Mouse (Mus musculus): ENCODE measurements around the gene Sprr2e. TPM values are rescaled to one million over a fixed set of nuclear protein-coding genes. Genes with fewer than 3 reads are reported as not detected.

The Sprr2e gene
- polyA plus RNA-seq, 2 experiments: not detected

DNA sequence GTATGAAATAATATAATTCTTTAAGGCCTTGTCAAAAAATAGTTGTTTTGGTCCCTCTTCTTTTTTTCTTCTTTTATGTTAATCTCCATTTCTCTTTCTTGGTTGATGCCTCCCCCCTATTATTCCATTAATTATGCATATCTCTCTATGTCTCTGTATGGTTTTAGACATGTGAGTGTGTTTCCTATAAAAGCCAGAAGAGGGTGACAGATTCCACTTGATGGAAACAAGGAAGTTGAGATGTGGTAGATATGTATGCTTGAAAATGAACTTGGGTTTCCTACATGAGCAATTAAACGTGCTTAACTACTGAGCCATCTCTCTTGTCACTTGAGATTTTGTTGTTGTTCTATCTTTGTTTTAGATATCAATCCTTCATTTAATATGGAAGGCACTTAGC is 42.4 kb downstream of the Sprr2e start:
- H3K4me1 ChIP-seq (replicated peaks; ENCODE audit: control insufficient read depth in 2 of 2, insufficient read depth in 2 of 2, low read length in 1 of 2): no peaks in the 10 kb centered on the region
- no peak overlapping the region for H3K27ac ChIP-seq
- H3K9ac ChIP-seq (replicated peaks): no peak overlapping the region
- ATAC-seq (ENCODE audit: insufficient read depth) (no peak), DNase-seq (ENCODE audit: low read depth in 3 of 3, low spot score in 3 of 3) (no peak)
- H3K4me2 ChIP-seq (ENCODE audit: low read depth): no peak overlapping the region
- H3K27me3 ChIP-seq (ENCODE audit: control insufficient read depth, insufficient read depth, low read length): no peaks in the 10 kb centered on the region
- H3K9me3 ChIP-seq (ENCODE audit: control insufficient read depth, low read length): no peaks in the 10 kb centered on the region
- H3K36me3 ChIP-seq (replicated peaks; ENCODE audit: control insufficient read depth, insufficient read depth, low read depth): no peaks in the 10 kb centered on the region
- 21% methylated on average over 1 of the region's 1 CpGs for WGBS (ENCODE audit: insufficient replicate concordance)
- H3K4me3 ChIP-seq (ENCODE audit: insufficient read depth in 1 of 2, low read depth in 2 of 2, low read length in 2 of 2): no peak overlapping the region
- TF ChIP-seq CTCF (IDR thresholded peaks at IDR 0.05; ENCODE audit: low read depth): no peak
- TF ChIP-seq EP300 (IDR thresholded peaks at IDR 0.05; ENCODE audit: low read depth): no peak

Other genes starting within 250 kb of the Sprr2e start
- gene Prr9, start 228.2 kb upstream of the Sprr2e start, polyA plus RNA-seq (2012; rRNA removed): not detected in 2 replicates
- not detected in 2 replicates for gene Prr9, start 228.2 kb upstream of the Sprr2e start, polyA plus RNA-seq (2014; fragmentation: Nextera tagmentation; extraction: Ambion mirVana)
- gene Lelp1, start 209.4 kb upstream of the Sprr2e start, polyA plus RNA-seq (2012; rRNA removed): not detected in 2 replicates
- gene Lelp1, start 209.4 kb upstream of the Sprr2e start, polyA plus RNA-seq (2014; fragmentation: Nextera tagmentation; extraction: Ambion mirVana): not detected in 2 replicates
- gene Sprr2a1, start 136.3 kb upstream of the Sprr2e start, polyA plus RNA-seq (2012; rRNA removed): 0.03 TPM in 1 of 2 replicates, not detected in the other
- 0.09 TPM in 1 of 2 replicates, not detected in the other for gene Sprr2a1, start 136.3 kb upstream of the Sprr2e start, polyA plus RNA-seq (2014; fragmentation: Nextera tagmentation; extraction: Ambion mirVana)
- 0.18 and 0.63 TPM in 2 replicates for gene Sprr2a2, start 136.2 kb upstream of the Sprr2e start, polyA plus RNA-seq (2012; rRNA removed)
- 0.19 and 0.30 TPM in 2 replicates for gene Sprr2a2, start 136.2 kb upstream of the Sprr2e start, polyA plus RNA-seq (2014; fragmentation: Nextera tagmentation; extraction: Ambion mirVana)
- gene Sprr2a3, start 66.7 kb upstream of the Sprr2e start, polyA plus RNA-seq (2012; rRNA removed): not detected in 2 replicates
- not detected in 2 replicates for gene Sprr2a3, start 66.7 kb upstream of the Sprr2e start, polyA plus RNA-seq (2014; fragmentation: Nextera tagmentation; extraction: Ambion mirVana)
- not detected in 2 replicates for gene Sprr2b, start 35.5 kb upstream of the Sprr2e start, polyA plus RNA-seq (2012; rRNA removed)
- gene Sprr2b, start 35.5 kb upstream of the Sprr2e start, polyA plus RNA-seq (2014; fragmentation: Nextera tagmentation; extraction: Ambion mirVana): not detected in 2 replicates
- gene Sprr2d, start 13.0 kb upstream of the Sprr2e start, polyA plus RNA-seq (2012; rRNA removed): not detected in 2 replicates
- gene Sprr2d, start 13.0 kb upstream of the Sprr2e start, polyA plus RNA-seq (2014; fragmentation: Nextera tagmentation; extraction: Ambion mirVana): not detected in 2 replicates
- gene Sprr2f, start 13.0 kb downstream of the Sprr2e start, polyA plus RNA-seq (2012; rRNA removed): not detected in 2 replicates
- not detected in 2 replicates for gene Sprr2f, start 13.0 kb downstream of the Sprr2e start, polyA plus RNA-seq (2014; fragmentation: Nextera tagmentation; extraction: Ambion mirVana)
- gene Sprr2h, start 33.5 kb downstream of the Sprr2e start, polyA plus RNA-seq (2012; rRNA removed): not detected in 2 replicates
- gene Sprr2h, start 33.5 kb downstream of the Sprr2e start, polyA plus RNA-seq (2014; fragmentation: Nextera tagmentation; extraction: Ambion mirVana): not detected in 2 replicates
- not detected in 2 replicates for gene Sprr2i, start 55.8 kb downstream of the Sprr2e start, polyA plus RNA-seq (2012; rRNA removed)
- gene Sprr2i, start 55.8 kb downstream of the Sprr2e start, polyA plus RNA-seq (2014; fragmentation: Nextera tagmentation; extraction: Ambion mirVana): not detected in 2 replicates
- gene Sprr2j-ps, start 65.9 kb downstream of the Sprr2e start, polyA plus RNA-seq (2012; rRNA removed): not detected in 2 replicates
- not detected in 2 replicates for gene Sprr2j-ps, start 65.9 kb downstream of the Sprr2e start, polyA plus RNA-seq (2014; fragmentation: Nextera tagmentation; extraction: Ambion mirVana)
- 2.7 and 3.8 TPM in 2 replicates for gene Gm9774, start 77.3 kb downstream of the Sprr2e start, polyA plus RNA-seq (2012; rRNA removed)
- gene Gm9774, start 77.3 kb downstream of the Sprr2e start, polyA plus RNA-seq (2014; fragmentation: Nextera tagmentation; extraction: Ambion mirVana): 5.1 and 5.6 TPM in 2 replicates
- not detected in 2 replicates for gene Sprr2k, start 80.4 kb downstream of the Sprr2e start, polyA plus RNA-seq (2012; rRNA removed)
- gene Sprr2k, start 80.4 kb downstream of the Sprr2e start, polyA plus RNA-seq (2014; fragmentation: Nextera tagmentation; extraction: Ambion mirVana): not detected in 2 replicates
- gene Sprr1b, start 86.6 kb downstream of the Sprr2e start, polyA plus RNA-seq (2012; rRNA removed): not detected in 2 replicates
- gene Sprr1b, start 86.6 kb downstream of the Sprr2e start, polyA plus RNA-seq (2014; fragmentation: Nextera tagmentation; extraction: Ambion mirVana): not detected in 2 replicates
- gene Sprr3, start 106.6 kb downstream of the Sprr2e start, polyA plus RNA-seq (2012; rRNA removed): not detected in 2 replicates
- gene Sprr3, start 106.6 kb downstream of the Sprr2e start, polyA plus RNA-seq (2014; fragmentation: Nextera tagmentation; extraction: Ambion mirVana): not detected in 2 replicates
- gene Sprr1a, start 133.8 kb downstream of the Sprr2e start, polyA plus RNA-seq (2012; rRNA removed): not detected in 2 replicates
- not detected in 2 replicates for gene Sprr1a, start 133.8 kb downstream of the Sprr2e start, polyA plus RNA-seq (2014; fragmentation: Nextera tagmentation; extraction: Ambion mirVana)
- gene Sprr4, start 148.3 kb downstream of the Sprr2e start, polyA plus RNA-seq (2012; rRNA removed): not detected in 2 replicates
- gene Sprr4, start 148.3 kb downstream of the Sprr2e start, polyA plus RNA-seq (2014; fragmentation: Nextera tagmentation; extraction: Ambion mirVana): not detected in 2 replicates
- not detected in 2 replicates for gene 2310046K23Rik, start 182.4 kb downstream of the Sprr2e start, polyA plus RNA-seq (2012; rRNA removed)
- not detected in 2 replicates for gene 2310046K23Rik, start 182.4 kb downstream of the Sprr2e start, polyA plus RNA-seq (2014; fragmentation: Nextera tagmentation; extraction: Ambion mirVana)
- 0.02 and 0.03 TPM in 2 replicates for gene Ivl, start 221.6 kb downstream of the Sprr2e start, polyA plus RNA-seq (2012; rRNA removed)
- gene Ivl, start 221.6 kb downstream of the Sprr2e start, polyA plus RNA-seq (2014; fragmentation: Nextera tagmentation; extraction: Ambion mirVana): not detected in 2 replicates
- 0.22 TPM in 1 of 2 replicates, not detected in the other for gene Smcp, start 236.9 kb downstream of the Sprr2e start, polyA plus RNA-seq (2012; rRNA removed)
- not detected in 2 replicates for gene Smcp, start 236.9 kb downstream of the Sprr2e start, polyA plus RNA-seq (2014; fragmentation: Nextera tagmentation; extraction: Ambion mirVana)

All from liver, embryonic 14.5 days (tissue).